Mouse (Mus musculus) CH12.LX (cell line): ENCODE data around the gene Kcnma1.

Experiments used
- CTCF ChIP-seq, 2 experiments: IDR thresholded peaks in 1 of 2; conservative IDR thresholded peaks in 1 of 2; 2 replicates each; pipeline ENCODE4 v1.5.1; 2011 to 2012; ENCODE audit warnings: low read depth in 2 of 2, low read length in 2 of 2, improper control_type of control experiment in 1 of 2, inconsistent platforms in 1 of 2, mild to moderate bottlenecking in 1 of 2, moderate library complexity in 1 of 2
- EP300 ChIP-seq: IDR thresholded peaks from 2 replicates; pipeline ENCODE4 v1.6.1; 2011; ENCODE audit warnings: low read length, improper control_type of control experiment
- MAFK ChIP-seq: IDR thresholded peaks from 2 replicates; pipeline ENCODE4 v1.6.1; 2011; ENCODE audit warnings: low read length, improper control_type of control experiment; ENCODE audit not compliant: insufficient replicate concordance
- PAX5 ChIP-seq: IDR thresholded peaks from 2 replicates; pipeline ENCODE4 v1.6.1; 2012; ENCODE audit warnings: low read length, inconsistent platforms, mixed read lengths

DNA sequence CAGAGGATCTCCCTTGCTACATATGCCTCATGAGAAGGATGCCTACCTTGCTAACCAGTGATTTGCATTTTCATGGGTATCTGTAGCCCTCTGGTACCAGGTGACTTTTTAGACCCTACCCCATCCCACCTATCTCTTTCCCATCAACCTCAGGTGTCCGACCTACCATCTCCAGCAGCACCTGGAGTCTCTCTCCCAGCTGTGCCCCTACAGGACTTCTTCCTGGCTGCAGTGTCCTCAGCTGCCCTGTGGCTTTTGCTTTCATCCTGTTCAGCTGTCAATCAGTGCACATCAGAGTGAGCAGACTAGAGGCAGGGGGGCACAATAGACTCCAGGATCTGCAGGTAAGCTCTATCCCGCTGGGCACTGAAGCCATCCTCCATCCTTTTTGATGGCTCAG lies 37.5 kb upstream of the Kcnma1 start:
- TF ChIP-seq PAX5 (no peak), CTCF (conservative IDR thresholded peaks at IDR 0.05 in 1 of 2, IDR thresholded peaks at IDR 0.05 in 1 of 2; ENCODE audit: low read depth in 2 of 2, low read length in 2 of 2) (no peak), MAFK (no peak), EP300 (no peak)
